In genomic region chr2:17841963-17842362, GRCm38 (mm10) we compare ENCODE assay signal across 8 mouse cellular contexts.
A peak's percentile ranks its signal among the peaks of the same experiment; 100 is the strongest.
DNase-seq lines count a peak whose midpoint lies in the region; ATAC-seq and TF ChIP-seq lines count a peak whose summit lies in the region.

No protein-coding gene starts in this region.

- no peaks in the 10 kb centered on the region for H3K9me3 ChIP-seq in kidney, postnatal 0 days (replicated peaks; ENCODE audit: low read length)
- H3K9me3 ChIP-seq in kidney, embryonic 16.5 days (ENCODE audit: low read length): no peaks in the 10 kb centered on the region

- no peaks in the 10 kb centered on the region for H3K27me3 ChIP-seq in kidney, postnatal 0 days (ENCODE audit: insufficient read depth, low read length)
- no peaks in the 10 kb centered on the region for H3K27me3 ChIP-seq in kidney, embryonic 16.5 days (ENCODE audit: insufficient read depth, low read length)
- H3K27me3 ChIP-seq in Patski: peaks cover 4% of the 10 kb centered on the region

- intact Hi-C loops in left cerebral cortex, postnatal 4 days (cut with DNase I): loop anchor here (2.0 to 5.0 kb wide), 2 partner anchors 200 to 419 kb away; no protein-coding TSS in a partner anchor

- no peaks in the 10 kb centered on the region for H3K36me3 ChIP-seq in kidney, postnatal 0 days (ENCODE audit: insufficient read depth, low read length)
- no peaks in the 10 kb centered on the region for H3K36me3 ChIP-seq in kidney, embryonic 16.5 days (ENCODE audit: insufficient read depth, low read length)

- CTCF ChIA-PET in Patski (lab: Charles Lee): interaction anchor here (0.6 to 1.9 kb wide), 3 partner anchors 197 to 258 kb away, joined by 3 to 7 read pairs (median 3); no protein-coding TSS in a partner anchor

- POLR2A ChIA-PET in Patski (lab: Charles Lee): no interaction called here

- no peak overlapping the region for H3K4me3 ChIP-seq in kidney, postnatal 0 days (replicated peaks; ENCODE audit: low read depth, low read length)
- no peak overlapping the region for H3K4me3 ChIP-seq in kidney, embryonic 16.5 days (ENCODE audit: low read length)

- no peak overlapping the region for H3K9ac ChIP-seq in kidney, postnatal 0 days (ENCODE audit: low read depth, low read length)
- H3K9ac ChIP-seq in kidney, embryonic 16.5 days (replicated peaks; ENCODE audit: low read length): no peak overlapping the region

- peak; percentile 88 for TF ChIP-seq CTCF in kidney, postnatal 0 days (IDR thresholded peaks at IDR 0.05; ENCODE audit: low read depth)
- peak; percentile 86 for TF ChIP-seq CTCF in Patski (IDR thresholded peaks at IDR 0.05)

- peak; percentile 35 for DNase-seq in adrenal gland, postnatal 14 days
- DNase-seq in adrenal gland, adult 18-20 months (ENCODE audit: low spot score in 2 of 2): no peak
- DNase-seq in kidney, postnatal 0 days (ENCODE audit: low spot score): peak; percentile 72
- DNase-seq in Patski (ENCODE audit: low read depth, low spot score): no peak
- DNase-seq in left cerebral cortex, postnatal 4 days: peak; percentile 46
- DNase-seq in urinary bladder, adult 18-20 months (ENCODE audit: low spot score in 2 of 2): no peak
- DNase-seq in c-Kit-positive CD71-positive TER-119-positive erythroid progenitor cells, embryonic 14.5 days (ENCODE audit: low spot score): no peak

- no peak overlapping the region for H3K27ac ChIP-seq in kidney, postnatal 0 days
- no peak overlapping the region for H3K27ac ChIP-seq in kidney, embryonic 16.5 days (ENCODE audit: low read length)

- no peaks in the 10 kb centered on the region for H3K4me1 ChIP-seq in kidney, postnatal 0 days (replicated peaks; ENCODE audit: insufficient read depth, low read length)
- no peaks in the 10 kb centered on the region; the same call in 1 of the 2 replicates for H3K4me1 ChIP-seq in kidney, embryonic 16.5 days (ENCODE audit: insufficient read depth, low read length)

- no peak overlapping the region for H3K4me2 ChIP-seq in kidney, postnatal 0 days (ENCODE audit: low read length)
- no peak overlapping the region for H3K4me2 ChIP-seq in kidney, embryonic 16.5 days (replicated peaks; ENCODE audit: low read depth, low read length)

- WGBS in kidney, postnatal 0 days: 41% methylated on average over 3 of the region's 3 CpGs
- 47% methylated on average over 3 of the region's 3 CpGs for WGBS in kidney, embryonic 16.5 days

- in situ Hi-C loops in Patski (cut with MboI; ENCODE audit: low pct_unique_long_range_greater_than_20kb): loop anchor here (5.0 kb wide), 2 partner anchors 200 to 420 kb away; no protein-coding TSS in a partner anchor

- no peak for ATAC-seq in kidney, postnatal 0 days (replicated peaks; ENCODE audit: low FRiP score, low read depth)
- ATAC-seq in kidney, embryonic 16.5 days (ENCODE audit: low FRiP score, low TSS enrichment): no peak
- no peak for ATAC-seq in Patski

Comparison
In these comparisons a context has a peak if more than half of its experiments do, and no peak if none do; other contexts are left out.
1. DNase-seq: peak in adrenal gland, postnatal 14 days (single experiment), kidney, postnatal 0 days (single experiment) and left cerebral cortex, postnatal 4 days (single experiment); none in adrenal gland, adult 18-20 months (0 of 2), Patski (single experiment), urinary bladder, adult 18-20 months (0 of 2) and c-Kit-positive CD71-positive TER-119-positive erythroid progenitor cells, embryonic 14.5 days (single experiment).